Mouse (Mus musculus) subcutaneous adipose tissue, adult 2 months (tissue): Measurements from ENCODE around the gene Dennd5b. TPM values are rescaled to one million over a fixed set of nuclear protein-coding genes. Genes with fewer than 3 reads are reported as not detected.

Experiments used
- polyA plus RNA-seq: library from polyadenylated mRNA; depleted of rRNA; stranded (reverse); fragments of >200 nt; gene quantifications from 2 replicates; pipeline ENCODE4 v1.2.3, GENCODE M21; 2012; ENCODE audit warnings: low replicate concordance; rRNA removed

Dennd5b gene
- polyA plus RNA-seq = 3.7 and 5.1 TPM in 2 replicates

DNA sequence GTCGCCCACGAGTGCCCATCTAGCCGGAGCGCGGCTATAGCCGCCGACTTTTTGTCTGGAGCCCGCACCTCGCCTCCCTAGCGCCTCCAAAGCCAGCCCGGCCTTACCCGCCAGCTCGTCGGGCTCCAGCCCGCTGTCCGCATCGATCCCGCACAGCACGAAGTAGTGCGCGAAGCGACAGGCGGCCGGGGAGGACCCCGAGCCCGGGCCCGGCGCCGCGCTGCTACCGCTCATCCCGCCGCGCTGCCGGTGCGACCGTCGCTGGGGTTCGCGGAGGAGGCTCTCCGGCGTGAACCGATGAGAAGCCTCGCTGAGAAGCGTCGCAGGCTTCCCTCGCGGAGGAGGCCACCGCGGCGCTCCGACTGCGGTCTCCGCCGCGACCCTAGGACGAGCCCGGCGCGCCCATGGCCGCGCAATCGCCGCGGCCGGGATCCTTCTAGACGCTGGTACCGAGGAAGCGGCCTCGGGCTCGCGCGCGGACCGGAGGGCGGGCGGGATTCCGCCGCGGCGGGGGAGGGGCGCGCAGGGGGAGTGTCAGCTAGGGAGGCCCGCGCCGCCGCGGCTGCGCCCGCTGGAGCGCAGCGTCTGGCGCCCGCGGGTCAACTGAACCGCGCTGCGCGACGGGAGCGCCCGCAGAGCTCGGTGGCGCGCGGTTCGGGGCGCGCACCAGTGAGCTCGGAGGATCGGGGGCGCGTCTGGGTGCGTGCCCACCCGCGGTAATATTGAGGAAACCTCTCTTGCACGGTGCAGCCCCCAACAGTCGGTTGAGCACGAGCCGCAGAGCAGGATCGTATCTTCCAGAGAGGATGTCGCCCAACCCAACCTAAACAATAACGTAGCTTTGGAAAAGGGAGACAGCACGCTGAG, at the start of gene Dennd5b:
Gene Dennd5b, minus strand, starts transcription at position 605 of the 867 bp plus-strand sequence.

GRCm38 (mm10) chr6:149139471-149139870, 38.0 kb upstream of the Dennd5b start, which contains the start of gene Etfbkmt:
Gene Etfbkmt (plus strand): TSS chr6:149139849.

DNA sequence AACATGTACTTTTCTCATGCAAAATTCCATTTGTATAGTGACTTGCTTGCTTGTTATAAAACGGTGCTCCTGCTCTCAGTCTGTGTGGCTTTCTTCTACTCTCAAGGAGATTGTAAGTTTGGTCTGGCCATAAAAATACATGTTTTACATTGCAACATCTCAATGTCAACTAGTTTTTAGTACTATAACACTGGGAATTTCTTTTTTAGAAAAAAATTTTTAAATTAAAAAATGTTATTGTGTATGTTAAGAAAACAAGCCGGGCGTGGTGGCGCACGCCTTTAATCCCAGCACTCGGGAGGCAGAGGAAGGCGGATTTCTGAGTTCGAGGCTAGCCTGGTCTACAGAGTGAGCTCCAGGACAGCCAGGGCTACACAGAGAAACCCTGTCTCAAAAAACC, 28.4 kb upstream of the Dennd5b start, which contains the start of gene Gm10203:
Gene Gm10203, plus strand, starts transcription at position 301 of the 400 bp plus-strand sequence.

DNA sequence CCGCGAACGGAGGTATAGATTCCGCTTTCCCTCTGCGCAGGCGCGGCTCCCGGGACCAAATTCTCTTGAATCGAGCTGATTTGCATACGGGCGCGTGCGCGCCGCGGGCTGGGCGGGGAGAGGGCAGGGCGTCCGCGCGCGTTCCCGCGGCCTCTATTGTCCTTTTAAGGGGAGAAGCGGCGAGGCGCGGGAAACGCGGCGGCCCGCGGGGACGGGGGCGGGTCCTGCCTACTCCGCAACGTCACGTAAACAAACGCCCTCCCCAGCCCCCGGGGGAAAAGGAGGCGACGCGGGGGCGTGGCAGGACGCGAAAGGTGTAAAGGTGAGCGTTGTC, 155.1 kb downstream of the Dennd5b start, which contains the start of gene Sinhcaf:
Gene Sinhcaf, minus strand, starts transcription at position 59 of the 334 bp plus-strand sequence.

Other genes starting within 250 kb of the Dennd5b start
- 7.9 and 20.8 TPM in 2 replicates for gene Caprin2, start 205.4 kb downstream of the Dennd5b start, polyA plus RNA-seq
- 1.3 and 6.4 TPM in 2 replicates for gene Sinhcaf, start 155.2 kb downstream of the Dennd5b start, polyA plus RNA-seq
- not detected in 2 replicates for gene Gm10203, start 28.5 kb upstream of the Dennd5b start, polyA plus RNA-seq
- gene Etfbkmt, start 38.2 kb upstream of the Dennd5b start, polyA plus RNA-seq = 12.9 and 31.4 TPM in 2 replicates
- 8.7 and 14.7 TPM in 2 replicates for gene Amn1, start 87.0 kb upstream of the Dennd5b start, polyA plus RNA-seq
- gene Resf1, start 207.7 kb upstream of the Dennd5b start, polyA plus RNA-seq = 6.5 and 23.0 TPM in 2 replicates